Mouse (Mus musculus) ZHBTc4 (cell line): ENCODE data around the gene Apoh.
A peak's percentile ranks its signal among the peaks of the same experiment; 100 is the strongest.

ENCODE experiments used
- DNase-seq: peaks from one replicate; pipeline ENCODE4 v3.0.0-alpha.2; 2011; ENCODE audit warnings: low read depth, low spot score

Gene Apoh

GRCm38 (mm10) chr11:108382664-108383063, 39.5 kb downstream of the Apoh start:
- DNase-seq, result no peak

- no peak for DNase-seq
Observed at GRCm38 (mm10) chr11:108384920-108385665, 41.9 kb downstream of the Apoh start.

- DNase-seq, result no peak
Observed at GRCm38 (mm10) chr11:108385666-108386024, 42.5 kb downstream of the Apoh start.

GRCm38 (mm10) chr11:108395061-108395460, 51.9 kb downstream of the Apoh start:
- DNase-seq, result no peak

- DNase-seq, result no peak
Observed at GRCm38 (mm10) chr11:108396076-108396829, 53.1 kb downstream of the Apoh start.

- DNase-seq, result no peak
Observed at GRCm38 (mm10) chr11:108409876-108410644, 66.9 kb downstream of the Apoh start.

GRCm38 (mm10) chr11:108416360-108416759, 73.2 kb downstream of the Apoh start:
- no peak for DNase-seq

GRCm38 (mm10) chr11:108418540-108418939, 75.4 kb downstream of the Apoh start:
- peak; percentile 42 for DNase-seq

GRCm38 (mm10) chr11:108419242-108419641, 76.1 kb downstream of the Apoh start:
- no peak for DNase-seq

GRCm38 (mm10) chr11:108420751-108421150, 77.6 kb downstream of the Apoh start:
- DNase-seq, result peak; percentile 87

GRCm38 (mm10) chr11:108423221-108423620, 80.1 kb downstream of the Apoh start:
- DNase-seq, result no peak

- peak; percentile 92 for DNase-seq
Observed at GRCm38 (mm10) chr11:108424111-108424510, 81.0 kb downstream of the Apoh start.

GRCm38 (mm10) chr11:108424889-108425591, 81.9 kb downstream of the Apoh start, which contains the start of gene Cep112:
TSS of gene Cep112 (plus strand) at chr11:108425192.
- peak; percentile 100 for DNase-seq

- peak; percentile 30 for DNase-seq
Observed at GRCm38 (mm10) chr11:108425592-108425921, 82.4 kb downstream of the Apoh start.

- no peak for DNase-seq
Observed at GRCm38 (mm10) chr11:108426086-108426485, 82.9 kb downstream of the Apoh start.

GRCm38 (mm10) chr11:108427191-108427590, 84.0 kb downstream of the Apoh start:
- no peak for DNase-seq

- no peak for DNase-seq
Observed at GRCm38 (mm10) chr11:108429076-108429475, 85.9 kb downstream of the Apoh start.

GRCm38 (mm10) chr11:108443893-108444563, 100.9 kb downstream of the Apoh start:
- DNase-seq, result no peak

GRCm38 (mm10) chr11:108447148-108447547, 104.0 kb downstream of the Apoh start:
- peak; percentile 58 for DNase-seq

GRCm38 (mm10) chr11:108449811-108450210, 106.7 kb downstream of the Apoh start:
- DNase-seq, result peak; percentile 61

- no peak for DNase-seq
Observed at GRCm38 (mm10) chr11:108459599-108459998, 116.4 kb downstream of the Apoh start.
